Mouse (Mus musculus) retina, embryonic 14.5 days (tissue): ENCODE measurements around the gene Spsb4.
A peak's percentile ranks its signal among the peaks of the same experiment; 100 is the strongest.

ENCODE experiments used
- DNase-seq: peaks from one replicate; pipeline ENCODE4 v3.0.0-alpha.2; 2015; ENCODE audit warnings: low spot score

Gene Spsb4

DNA sequence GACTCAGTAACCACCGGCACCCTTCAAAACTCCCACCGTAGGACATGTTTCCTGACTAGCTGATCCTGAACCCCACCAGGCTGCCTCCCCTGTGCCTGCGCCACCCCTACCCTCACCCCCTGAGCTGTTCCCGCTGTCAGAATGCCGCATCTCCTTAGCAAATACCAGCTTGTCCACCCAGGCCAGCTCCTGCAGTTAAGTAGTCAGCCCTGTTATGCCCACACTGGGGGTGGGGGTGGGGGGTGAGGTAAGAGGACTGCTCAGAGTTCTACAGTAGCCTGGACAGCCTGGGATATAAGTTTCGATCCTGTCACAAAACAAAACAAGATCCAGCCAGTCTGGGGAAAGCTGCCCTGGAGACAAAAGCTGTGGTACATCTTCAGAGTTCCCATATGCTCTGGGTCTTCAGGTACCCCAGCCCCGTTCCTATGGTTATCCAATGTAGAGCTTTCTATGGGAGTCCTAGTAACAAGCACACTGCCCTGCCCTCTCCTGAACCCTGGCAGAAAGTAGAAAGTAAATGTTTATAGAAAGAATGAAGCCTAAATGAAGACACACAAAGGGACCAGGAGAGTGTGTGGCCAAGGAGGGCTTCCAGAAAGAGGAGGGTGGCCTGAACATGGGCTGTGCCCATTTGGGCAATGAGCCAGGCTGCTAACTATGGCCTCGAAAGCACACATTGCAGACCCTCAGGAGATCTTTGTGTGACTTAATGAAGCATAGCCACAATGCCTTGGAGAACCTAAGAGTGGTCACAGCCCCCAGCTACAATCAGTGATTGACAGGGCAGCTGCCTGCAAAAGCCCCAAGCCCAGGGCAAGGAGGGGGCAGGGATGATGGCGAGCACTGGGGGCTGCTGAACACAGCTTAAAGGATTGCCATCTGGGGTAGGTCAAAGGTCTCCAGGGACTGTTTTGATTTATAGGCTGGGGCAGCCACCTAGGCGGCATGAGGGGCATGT lies 38.3 kb downstream of the Spsb4 start:
- DNase-seq = peak; percentile 78

DNA sequence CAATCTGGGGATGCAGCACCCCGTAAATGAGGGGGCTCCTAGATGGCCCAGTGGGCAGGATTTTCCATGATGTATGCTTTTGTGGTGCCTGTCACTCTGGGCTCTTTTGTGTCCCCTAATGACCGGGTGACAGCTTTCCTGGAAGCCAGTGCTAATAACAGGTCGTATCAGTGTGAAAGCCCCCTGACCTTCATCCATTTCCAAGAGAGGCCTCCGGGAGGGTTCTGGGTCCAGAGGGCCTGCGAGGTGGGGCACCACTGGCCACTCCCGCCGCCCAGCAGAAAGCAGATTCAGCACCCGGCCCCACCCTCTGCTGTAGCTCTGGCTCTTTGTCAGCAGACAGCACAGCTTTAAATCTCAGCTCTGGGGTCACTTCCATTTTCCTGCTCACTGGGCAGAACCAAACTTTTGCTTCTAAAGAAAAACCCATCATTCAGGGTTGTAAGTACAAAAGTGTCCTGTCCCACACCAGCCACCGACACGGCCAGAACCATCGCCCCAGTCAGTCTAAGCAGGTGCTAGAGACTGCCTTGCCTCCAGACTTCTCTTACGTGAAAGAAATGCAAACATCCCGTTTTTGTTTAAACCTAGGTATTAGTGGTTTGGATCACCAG lies 39.1 kb downstream of the Spsb4 start:
- peak; percentile 51 for DNase-seq

DNA sequence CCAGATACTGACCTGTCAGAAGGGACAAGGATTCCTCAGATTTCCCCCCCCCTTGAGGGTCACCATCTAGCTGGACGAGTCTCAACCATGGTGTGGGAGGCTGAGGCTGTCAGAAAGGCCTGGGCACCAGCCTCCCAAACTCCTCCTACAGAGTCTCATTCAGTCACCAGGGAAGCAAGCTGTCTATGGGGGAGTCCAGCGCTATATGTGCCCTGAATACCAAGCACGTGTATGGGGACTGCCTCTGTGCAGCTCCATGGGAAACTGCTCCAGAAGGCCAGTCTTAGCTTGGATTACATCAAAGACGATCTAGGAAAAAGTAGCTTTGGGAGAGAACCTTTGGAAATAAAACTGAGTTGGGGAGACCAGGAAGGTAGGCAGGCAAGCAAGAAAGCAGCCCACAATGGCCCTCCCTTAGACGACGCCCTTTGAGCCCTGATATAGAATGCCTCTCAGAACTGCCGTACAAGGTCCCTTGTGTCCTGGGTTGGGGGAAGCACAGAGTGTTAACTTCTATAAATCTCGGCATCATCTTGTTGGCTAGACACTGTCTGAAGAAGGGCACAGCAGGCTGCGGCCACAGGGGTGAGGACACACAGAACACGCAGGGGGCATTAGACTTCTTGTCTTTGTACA lies 40.4 kb downstream of the Spsb4 start:
- no peak for DNase-seq

DNA sequence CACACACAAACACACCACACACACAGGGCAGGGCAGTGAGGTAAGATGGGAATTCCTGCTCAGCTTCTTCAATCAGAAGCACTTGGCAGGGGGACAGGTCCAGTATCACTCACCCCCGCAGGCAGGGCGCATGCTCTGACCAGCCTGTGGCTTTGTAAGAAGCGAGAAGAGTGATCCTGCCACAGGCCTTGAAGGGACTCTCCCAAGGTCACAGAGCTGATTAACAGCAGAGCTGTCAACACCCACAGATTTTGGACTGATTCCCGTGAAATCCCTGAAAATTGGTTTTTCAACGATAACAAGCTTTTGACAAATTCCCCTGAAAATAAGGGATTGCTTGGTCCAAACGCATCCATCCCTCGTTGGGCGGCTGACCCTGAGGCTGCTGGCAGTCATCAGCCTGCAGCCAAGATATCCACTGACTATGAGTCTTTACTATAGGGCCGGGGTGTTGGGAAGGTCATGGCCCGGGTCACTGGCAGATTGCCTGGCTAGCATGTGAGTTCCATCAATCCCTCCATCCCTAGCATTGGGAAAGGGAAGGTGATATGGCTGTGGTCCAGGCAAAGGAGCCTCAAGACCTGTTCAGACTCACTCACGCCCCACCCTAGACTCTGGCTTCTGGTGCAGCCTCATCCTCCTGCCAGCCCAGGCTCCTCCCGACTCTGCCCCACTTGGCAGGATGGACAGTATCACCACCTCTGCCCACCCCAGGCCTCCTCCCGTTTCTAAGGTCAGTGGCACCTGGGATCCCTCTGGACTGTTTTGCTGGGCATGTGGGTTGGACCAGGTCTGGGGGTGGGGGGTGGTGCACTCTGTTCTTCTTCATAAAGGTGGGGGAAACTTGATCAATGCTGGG lies 41.1 kb downstream of the Spsb4 start:
- DNase-seq = no peak

DNA sequence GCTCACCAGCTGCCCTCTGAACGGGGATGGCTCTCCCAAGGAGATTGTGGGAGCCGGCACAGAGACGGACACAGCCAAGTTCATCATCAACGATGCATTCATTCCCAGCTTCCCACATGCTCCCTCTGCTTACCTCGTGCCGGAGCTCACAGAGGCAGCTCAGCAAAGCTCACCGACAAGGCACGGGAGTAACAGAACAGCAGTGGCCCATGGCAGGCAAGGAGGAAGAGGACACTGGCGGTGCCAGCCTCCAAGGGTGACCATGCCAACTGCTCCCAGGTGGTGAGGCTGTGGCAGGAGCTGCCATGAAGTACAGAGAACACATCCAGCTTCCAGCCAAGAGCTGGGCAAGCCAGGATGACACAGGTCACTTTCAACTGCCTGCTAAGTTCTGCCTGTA lies 45.6 kb downstream of the Spsb4 start:
- no peak for DNase-seq

DNA sequence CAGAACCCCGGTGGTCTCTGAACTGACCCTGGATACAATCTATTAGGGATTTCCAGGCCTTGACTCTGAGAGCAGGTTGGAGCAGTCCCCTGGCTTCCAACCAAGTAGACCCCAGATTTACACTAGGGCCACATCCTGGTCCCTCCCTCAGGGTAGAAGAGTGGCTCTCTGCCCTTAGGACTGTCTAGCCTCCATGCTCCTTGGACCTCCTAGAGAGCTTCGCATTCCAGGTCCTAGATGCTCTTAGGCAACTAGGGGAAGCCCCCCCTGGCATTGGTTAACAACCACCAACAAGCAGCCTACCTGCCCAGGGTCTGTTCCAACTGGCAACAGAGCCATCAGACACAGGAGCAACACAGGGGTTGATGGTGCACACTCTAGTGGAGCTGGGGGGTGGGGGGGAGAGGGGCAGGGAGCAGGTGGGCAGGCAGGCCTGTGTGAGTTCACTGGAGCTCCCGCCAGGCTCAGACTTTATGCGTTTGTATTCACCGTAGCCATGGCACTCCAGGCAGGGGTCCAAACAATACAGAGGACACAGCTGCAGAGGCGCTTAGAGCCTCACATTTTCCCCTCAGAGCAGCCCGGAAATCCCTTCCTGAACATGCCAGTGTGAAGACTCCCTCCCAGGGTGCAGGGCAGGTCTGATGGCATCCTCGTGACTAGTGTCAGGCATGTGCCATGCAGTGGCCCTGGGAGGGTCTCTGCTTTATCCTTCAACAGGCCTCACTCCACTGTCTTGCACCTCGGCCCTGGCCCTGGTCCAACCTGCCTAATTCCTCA lies 46.8 kb downstream of the Spsb4 start:
- DNase-seq = peak; percentile 64

DNA sequence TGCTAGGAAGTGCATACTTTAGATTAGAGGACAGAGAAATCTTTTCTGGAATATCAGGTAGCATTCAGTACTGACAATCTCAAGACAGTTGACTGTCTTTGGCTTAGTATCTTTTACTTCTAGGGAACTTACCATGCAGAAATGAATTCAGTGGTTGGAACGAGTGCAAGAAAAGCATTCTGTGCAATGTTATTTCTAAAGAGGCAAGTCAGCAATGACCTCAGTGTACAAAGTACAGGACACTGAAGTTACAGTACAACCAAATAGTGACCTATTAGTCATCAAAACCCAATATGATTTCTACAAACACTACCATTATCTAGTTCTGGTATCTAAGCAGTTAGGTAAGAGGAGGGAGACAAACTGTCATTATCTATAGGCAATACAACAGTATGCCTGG lies 51.1 kb downstream of the Spsb4 start:
- DNase-seq = no peak

DNA sequence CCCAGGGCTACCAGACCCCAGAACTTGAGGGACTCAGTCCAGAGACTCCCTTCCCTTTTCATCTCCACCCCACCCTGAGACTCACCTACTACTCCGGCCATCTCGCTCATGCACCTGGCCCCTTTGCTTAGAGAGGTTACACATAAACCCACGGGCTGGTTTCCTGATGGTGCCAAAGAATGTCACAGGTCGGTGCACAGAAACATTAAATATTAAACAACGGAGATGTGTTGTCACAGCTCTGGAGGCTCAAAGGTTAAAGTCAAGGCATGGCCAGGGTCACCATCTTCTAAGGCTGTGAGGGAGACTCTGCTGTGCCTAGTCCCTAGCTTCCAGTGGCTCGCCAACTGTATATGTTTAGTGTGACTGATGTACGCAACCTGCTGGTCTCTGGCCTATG lies 52.2 kb downstream of the Spsb4 start:
- DNase-seq = no peak

DNA sequence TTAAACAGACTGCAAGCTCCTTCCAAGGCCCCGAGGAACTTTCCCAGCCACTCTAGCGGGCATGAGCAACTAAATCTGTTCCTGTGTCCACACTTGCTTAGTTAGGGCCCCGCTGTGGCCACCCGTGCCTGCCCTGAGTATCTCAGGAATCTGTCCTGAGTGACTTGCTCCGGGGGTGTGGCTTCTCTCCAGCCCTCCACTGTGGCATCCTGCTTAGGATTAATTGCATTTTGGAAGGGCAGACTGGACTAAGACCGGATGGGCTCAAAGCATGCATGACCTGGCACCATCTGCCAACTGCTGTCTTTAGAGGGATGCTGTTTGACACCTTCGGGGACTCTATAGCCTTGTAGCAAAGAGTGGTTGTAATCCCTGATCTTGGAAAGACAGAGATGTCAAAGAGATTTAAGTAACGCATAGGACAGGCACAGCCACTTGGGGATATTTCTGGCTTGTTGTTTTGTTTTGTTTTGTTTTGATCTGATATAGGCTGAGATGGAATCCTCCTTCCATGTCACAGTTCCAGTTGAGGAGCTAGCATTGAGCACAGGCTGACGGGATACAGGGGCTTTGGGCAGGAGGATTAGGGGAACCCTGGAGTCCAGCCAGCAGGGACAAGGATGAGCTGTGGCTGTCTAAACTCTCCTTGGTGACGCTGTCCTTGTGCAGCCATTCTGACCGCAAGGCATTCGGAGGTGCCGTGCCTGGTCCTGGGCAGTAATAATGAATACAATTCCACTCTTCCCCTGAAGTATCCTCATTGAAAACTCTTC lies 55.0 kb downstream of the Spsb4 start:
- DNase-seq = peak; percentile 66

DNA sequence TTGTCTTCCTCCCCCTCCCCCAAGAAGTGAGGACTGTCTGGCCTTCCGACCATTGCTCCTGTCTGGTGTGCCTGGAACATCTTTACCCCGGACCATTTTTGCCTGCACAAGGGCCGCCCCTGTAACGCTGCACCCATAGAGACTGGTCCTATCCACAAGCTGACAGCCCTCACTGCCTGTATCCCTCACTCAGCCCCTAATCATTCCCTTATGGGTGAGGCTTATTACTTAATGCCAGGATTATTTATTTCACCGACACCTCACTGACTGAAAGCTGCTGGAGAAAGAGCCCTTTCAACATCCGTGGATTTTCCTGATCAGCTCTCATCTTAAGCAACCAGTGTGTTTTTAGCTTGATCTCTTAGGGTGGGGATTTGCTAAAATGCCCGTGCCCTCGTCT lies 55.9 kb downstream of the Spsb4 start:
- no peak for DNase-seq

DNA sequence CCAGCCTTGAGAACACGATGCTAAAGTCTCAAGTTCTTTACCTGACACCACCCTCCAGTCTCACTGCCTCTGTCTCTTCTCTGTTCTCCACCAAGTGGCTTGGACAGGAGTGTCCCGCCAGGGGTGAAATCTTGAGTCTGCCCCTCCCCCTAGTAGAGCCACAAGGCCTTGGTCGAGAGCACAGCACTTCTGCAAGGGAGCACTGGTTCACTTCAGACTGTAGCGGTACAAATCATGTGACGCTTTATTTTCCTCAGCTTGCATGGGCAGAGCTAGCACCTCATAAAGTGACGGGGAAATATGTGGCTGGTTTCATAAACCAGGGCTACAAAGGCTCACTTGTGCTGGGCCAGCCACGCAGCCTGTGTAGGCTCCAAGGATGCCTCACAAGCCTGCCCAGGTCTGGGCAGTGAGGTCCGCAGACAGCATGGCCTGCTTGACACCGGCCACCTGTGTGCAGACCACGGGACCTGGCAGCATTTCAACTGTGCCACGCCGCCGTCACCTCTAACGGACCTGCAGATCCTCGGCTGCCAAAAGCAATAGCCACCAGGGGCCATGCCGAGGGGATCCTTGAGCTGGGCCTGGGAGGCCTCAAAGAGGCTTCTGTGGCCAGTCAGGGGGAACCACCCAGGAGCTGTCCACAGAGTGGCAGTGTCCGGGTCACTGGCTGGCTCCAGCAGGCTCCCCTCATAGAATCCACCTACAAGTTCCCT lies 56.5 kb downstream of the Spsb4 start:
- DNase-seq = no peak

DNA sequence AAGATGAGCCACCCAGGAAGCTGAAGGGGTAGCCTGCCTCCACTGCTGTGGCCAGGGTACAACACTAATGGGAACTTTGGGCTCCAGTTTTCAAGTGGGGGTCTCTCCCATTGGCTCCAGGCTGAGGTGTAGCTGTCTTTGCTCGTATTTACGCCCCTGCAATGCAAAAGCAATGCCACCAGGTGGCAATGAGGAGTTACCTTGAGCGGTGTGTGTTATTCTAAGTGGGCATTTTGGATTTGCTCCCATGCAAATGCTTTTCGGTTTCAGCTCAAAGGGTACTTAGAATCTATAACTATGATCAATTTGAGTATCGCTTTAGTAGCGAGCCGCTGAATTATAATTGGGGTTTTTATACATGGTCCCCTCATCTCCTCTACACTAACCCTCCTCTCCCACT lies 57.6 kb downstream of the Spsb4 start:
- DNase-seq = peak; percentile 77

DNA sequence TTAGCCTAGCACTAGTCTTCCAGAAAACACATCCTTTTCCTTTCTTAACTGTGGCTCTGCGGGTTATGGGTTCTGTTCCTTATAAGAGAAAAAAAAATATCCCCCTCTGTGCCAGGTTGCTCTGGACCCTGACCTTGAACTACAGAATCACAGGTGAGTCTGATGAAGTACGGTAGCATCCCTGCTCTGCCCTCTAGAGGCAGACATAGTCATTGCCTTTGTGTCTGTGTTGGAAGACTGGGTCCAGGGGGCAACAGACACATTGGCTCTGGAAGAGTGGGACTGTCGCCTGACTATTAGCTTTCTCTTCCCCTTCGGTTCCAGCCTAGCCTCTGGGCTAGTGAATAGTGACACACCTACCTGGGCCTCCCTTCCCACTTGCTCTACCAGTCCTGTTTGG lies 58.4 kb downstream of the Spsb4 start:
- DNase-seq = no peak

DNA sequence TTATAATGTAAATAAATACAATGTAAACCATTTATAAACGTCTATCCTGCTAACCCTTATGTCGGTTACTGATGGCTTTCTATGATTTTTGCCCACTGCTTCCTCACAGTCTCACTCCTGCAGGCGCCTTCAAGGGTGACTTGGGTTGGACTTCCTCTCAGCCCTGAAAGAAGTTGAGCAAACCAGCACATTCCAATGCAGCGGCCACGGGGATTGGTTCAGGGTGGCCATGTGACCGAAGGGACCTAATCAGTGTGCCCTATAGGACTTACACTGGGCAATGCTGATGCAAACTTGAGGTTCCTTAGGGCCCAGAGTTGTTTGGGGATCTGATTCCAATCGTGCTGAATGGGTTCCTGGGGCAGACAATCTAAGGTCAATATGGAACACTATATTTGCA lies 59.2 kb downstream of the Spsb4 start:
- DNase-seq = no peak

DNA sequence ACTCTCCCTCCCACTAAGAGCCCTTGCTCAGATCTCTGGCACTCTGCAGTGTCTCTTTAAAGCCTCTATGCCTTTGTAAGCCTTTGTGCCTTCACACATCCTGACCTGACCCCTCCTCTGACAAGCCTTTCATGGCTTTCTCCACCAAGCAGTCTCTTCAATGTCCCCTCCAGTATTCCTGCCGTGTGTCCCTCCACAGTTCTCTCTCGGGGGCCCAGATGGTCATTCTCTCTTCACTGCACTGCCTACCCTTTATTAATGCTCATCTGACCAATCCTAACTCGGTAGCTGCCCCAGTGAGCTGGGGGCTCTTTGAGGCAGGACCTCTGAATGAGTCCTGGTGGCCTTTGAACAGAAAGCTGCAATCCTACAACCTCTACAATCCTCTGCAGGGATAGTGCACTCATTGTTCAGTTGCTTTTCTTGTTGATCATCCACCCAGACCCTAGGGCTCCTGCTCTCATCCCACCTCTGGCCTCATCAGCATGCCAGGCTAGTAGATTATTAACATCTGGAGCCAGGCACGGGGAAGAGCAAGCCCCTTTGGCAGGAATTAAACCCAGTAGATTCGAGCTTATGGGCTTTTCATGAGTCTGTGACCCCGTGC lies 60.5 kb downstream of the Spsb4 start:
- no peak for DNase-seq

DNA sequence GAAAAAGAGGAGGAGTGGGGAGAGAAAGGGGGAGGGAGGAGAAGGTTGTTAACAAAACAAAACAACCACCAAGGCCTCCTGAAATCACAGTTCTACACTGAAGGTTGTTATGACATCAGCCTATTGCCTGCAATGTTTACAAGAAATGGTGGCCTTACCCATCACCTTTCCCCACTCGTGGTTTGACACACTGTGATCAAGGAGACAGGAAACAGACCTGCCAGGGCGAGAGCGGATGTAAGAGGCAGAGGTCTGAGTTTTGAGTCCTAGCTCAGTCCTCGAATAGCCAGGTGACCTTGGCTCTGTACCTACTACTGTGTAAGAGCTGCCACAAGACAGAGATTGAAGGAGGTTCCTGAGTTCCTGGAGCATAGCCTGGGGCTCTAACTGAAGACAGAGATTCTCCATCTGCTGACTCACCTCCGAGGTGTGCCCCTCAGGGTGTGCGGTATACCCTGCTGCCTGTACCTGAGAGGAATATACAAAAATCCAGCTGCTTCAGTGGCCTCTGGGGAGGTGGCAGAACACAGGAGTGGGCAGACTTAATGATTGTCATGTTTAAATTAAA lies 61.3 kb downstream of the Spsb4 start:
- DNase-seq = no peak

DNA sequence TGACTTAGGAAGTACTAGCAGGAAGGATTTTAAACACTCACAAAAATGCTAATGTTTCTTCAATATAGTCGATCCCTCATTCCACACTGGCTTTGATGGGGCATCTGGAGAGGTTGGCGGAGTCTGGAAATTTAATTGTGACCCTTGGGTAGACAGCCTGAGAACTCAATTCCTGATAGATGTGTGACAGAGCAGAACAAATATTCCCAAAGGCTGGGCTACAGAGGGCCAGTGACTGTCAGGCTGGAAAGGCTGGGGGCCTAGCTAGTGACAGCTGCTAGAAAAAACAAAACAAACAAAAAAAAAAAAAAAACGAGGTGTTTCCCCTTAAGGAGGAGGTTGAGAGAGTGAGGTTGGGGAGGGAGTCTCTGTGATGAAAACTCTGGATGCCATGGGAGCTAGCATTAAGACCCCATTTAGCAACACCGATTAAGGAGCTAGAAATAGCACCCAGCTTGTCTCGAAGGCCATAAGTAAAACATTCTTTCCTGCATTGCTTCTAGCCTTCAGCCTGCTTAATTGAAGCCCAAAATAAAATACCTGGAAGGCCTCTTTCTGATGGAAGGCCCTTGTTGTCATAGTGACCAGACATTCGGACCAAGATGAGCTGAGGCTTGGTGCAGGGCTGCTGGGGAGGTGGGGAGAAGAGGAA lies 61.9 kb downstream of the Spsb4 start:
- DNase-seq = no peak

DNA sequence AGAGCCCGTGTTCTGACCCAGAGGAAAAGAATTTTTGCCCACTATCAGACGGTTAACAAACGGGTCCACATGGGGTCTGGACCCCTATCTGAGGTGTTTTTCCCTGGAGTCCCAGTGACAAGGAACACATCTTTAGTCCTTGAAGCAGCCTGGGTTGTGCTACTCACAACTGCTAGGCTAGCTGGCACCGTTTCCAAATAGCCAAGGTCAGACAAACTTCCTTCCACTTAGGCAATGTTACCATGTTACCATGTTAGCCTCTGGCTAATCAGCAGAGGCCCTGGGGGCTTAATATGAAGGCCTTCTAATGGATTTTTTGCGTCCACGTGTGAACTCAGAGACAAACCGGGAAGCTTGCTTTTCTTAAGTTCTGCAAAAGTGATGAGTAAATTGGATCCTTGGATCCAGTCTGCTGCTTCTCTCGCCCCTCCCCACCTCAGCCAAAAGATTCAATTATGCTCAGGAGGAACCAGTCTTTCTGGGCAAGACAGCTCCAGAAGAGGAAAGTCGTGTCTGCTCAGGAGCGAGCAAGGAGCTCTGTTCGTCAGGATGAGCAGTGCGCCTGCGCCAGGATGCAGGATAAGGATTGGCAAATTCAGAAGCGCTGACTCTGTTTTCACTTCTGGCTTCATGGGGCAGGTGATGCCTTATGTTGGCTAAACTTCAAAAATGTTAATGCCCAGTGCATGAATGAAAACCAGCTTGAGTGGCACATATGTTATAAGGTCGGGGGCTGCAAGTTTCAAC lies 64.4 kb downstream of the Spsb4 start:
- no peak for DNase-seq
